9 mouse cellular contexts compared by ENCODE assay signal in genomic region chr2:117343240-117343624, GRCm38 (mm10). TPM values are rescaled to one million over a fixed set of nuclear protein-coding genes. Genes with fewer than 3 reads are reported as not detected.
DNase-seq lines count a peak whose midpoint lies in the region; ATAC-seq lines count a peak whose summit lies in the region.
"Had no signal": no experiment of that assay in that cellular context is flagged by ENCODE, and none has a peak within 500 bp of the region (broad histone marks: within the 10 kb centered on the region; RNA-seq: fewer than 3 reads in every experiment).

No protein-coding gene starts in this region.

- no peak overlapping the region for H3K27ac ChIP-seq in heart, embryonic 15.5 days
- H3K27ac ChIP-seq in forebrain, embryonic 15.5 days (replicated peaks) = no peak overlapping the region
- no peak overlapping the region for H3K27ac ChIP-seq in midbrain, embryonic 16.5 days (ENCODE audit: low read length)

- H3K9me3 ChIP-seq in heart, embryonic 15.5 days (replicated peaks) = no peaks in the 10 kb centered on the region
- no peaks in the 10 kb centered on the region for H3K9me3 ChIP-seq in forebrain, embryonic 15.5 days
- H3K9me3 ChIP-seq in midbrain, embryonic 16.5 days (replicated peaks; ENCODE audit: control insufficient read depth, low read length, poor library complexity, severe bottlenecking) = no peaks in the 10 kb centered on the region
- H3K9me3 ChIP-seq: G1E had no signal

- peak; percentile 20; the same call in 1 of the 2 replicates for ATAC-seq in heart, embryonic 15.5 days (replicated peaks; ENCODE audit: insufficient number of reproducible peaks, insufficient read depth, low FRiP score, low read depth)
- no peak for ATAC-seq in forebrain, embryonic 15.5 days (replicated peaks)
- ATAC-seq in midbrain, embryonic 16.5 days = no peak

- H3K4me2 ChIP-seq in heart, embryonic 15.5 days = peak overlapping the region; percentile 86
- H3K4me2 ChIP-seq in forebrain, embryonic 15.5 days (replicated peaks) = peak overlapping the region; percentile 98
- H3K4me2 ChIP-seq in midbrain, embryonic 16.5 days (ENCODE audit: low read length) = peak overlapping the region; percentile 95; the same call in 1 of the 2 replicates

- peak overlapping the region; percentile 55 for H3K4me3 ChIP-seq in heart, embryonic 15.5 days
- H3K4me3 ChIP-seq in forebrain, embryonic 15.5 days = peak overlapping the region; percentile 56
- H3K4me3 ChIP-seq in midbrain, embryonic 16.5 days (ENCODE audit: low read depth, low read length) = no peak overlapping the region

- H3K27me3 ChIP-seq in heart, embryonic 15.5 days = peaks cover 34% of the 10 kb centered on the region
- 0 out of 2 replicates have a peak, but pooled peaks cover 4% of the 10 kb centered on the region for H3K27me3 ChIP-seq in forebrain, embryonic 15.5 days
- no peaks in the 10 kb centered on the region; the same call in 1 of the 2 replicates for H3K27me3 ChIP-seq in midbrain, embryonic 16.5 days (ENCODE audit: control insufficient read depth, insufficient read depth, low read depth, low read length)

- peaks cover 15% of the 10 kb centered on the region for H3K4me1 ChIP-seq in heart, embryonic 15.5 days (replicated peaks)
- peaks cover 10% of the 10 kb centered on the region for H3K4me1 ChIP-seq in forebrain, embryonic 15.5 days
- H3K4me1 ChIP-seq in midbrain, embryonic 16.5 days (ENCODE audit: control insufficient read depth, insufficient read depth, low read length) = peaks cover 7% of the 10 kb centered on the region; the same call in 1 of the 2 replicates

- no peak overlapping the region for H3K9ac ChIP-seq in heart, embryonic 15.5 days
- no peak overlapping the region for H3K9ac ChIP-seq in forebrain, embryonic 15.5 days (replicated peaks)
- H3K9ac ChIP-seq in midbrain, embryonic 16.5 days (ENCODE audit: low read depth, low read length) = no peak overlapping the region

- 32% methylated on average over 7 of the region's 7 CpGs for WGBS in heart, embryonic 15.5 days
- WGBS in forebrain, embryonic 15.5 days = 22% methylated on average over 7 of the region's 7 CpGs
- WGBS in midbrain, embryonic 16.5 days = 34% methylated on average over 7 of the region's 7 CpGs

- no peaks in the 10 kb centered on the region for H3K36me3 ChIP-seq in heart, embryonic 15.5 days
- H3K36me3 ChIP-seq in forebrain, embryonic 15.5 days = no peaks in the 10 kb centered on the region
- H3K36me3 ChIP-seq in midbrain, embryonic 16.5 days (ENCODE audit: control insufficient read depth, insufficient read depth, low read length) = no peaks in the 10 kb centered on the region
- H3K36me3 ChIP-seq: G1E had no signal

- DNase-seq in heart, adult 9 months (ENCODE audit: low spot score in 2 of 2) = no peak
- peak; percentile 44 for DNase-seq in kidney, postnatal 14 days
- DNase-seq in testis, postnatal 14 days (ENCODE audit: low spot score) = no peak
- no peak for DNase-seq in B cell, adult 2 months
- no peak for DNase-seq in adrenal gland, adult 8-10 months

RNA-seq across cellular contexts. Expression of gene Rasgrp1, which starts 0.4 kb away (rescaled TPM):
- polyA plus RNA-seq in heart, embryonic 15.5 days (2015; fragmentation: Nextera tagmentation; extraction: Ambion mirVana) = 0.19 and 1.6 TPM in 2 replicates
- polyA plus RNA-seq in forebrain, embryonic 15.5 days (2015; fragmentation: Nextera tagmentation; extraction: Ambion mirVana) = 3.8 and 4.3 TPM in 2 replicates
- polyA plus RNA-seq in midbrain, embryonic 16.5 days (2015; fragmentation: Nextera tagmentation; extraction: Ambion mirVana) = 3.2 and 3.4 TPM in 2 replicates
- total RNA-seq in adrenal gland, adult 8-10 months (2022) = 1 to 10 TPM in 2 of 4 experiments, under 1 TPM in 2; 0.67 to 2.0 (median 0.90) TPM
- polyA plus RNA-seq: G1E had no signal
